Mouse (Mus musculus): ENCODE results near the gene Cdc42bpa.

Cdc42bpa gene

GRCm38 (mm10) chr1:180166533-180166932 lies 206.3 kb downstream of the Cdc42bpa start:
- DNase-seq (ENCODE audit: low spot score): no peak

- DNase-seq (ENCODE audit: low spot score): no peak
These were observed 208.0 kb downstream of the Cdc42bpa start for GRCm38 (mm10) chr1:180168294-180168693.

GRCm38 (mm10) chr1:180169161-180169560 lies 208.9 kb downstream of the Cdc42bpa start:
- no peak for DNase-seq (ENCODE audit: low spot score)

GRCm38 (mm10) chr1:180170071-180170470 lies 209.8 kb downstream of the Cdc42bpa start:
- no peak for DNase-seq (ENCODE audit: low spot score)

DNA sequence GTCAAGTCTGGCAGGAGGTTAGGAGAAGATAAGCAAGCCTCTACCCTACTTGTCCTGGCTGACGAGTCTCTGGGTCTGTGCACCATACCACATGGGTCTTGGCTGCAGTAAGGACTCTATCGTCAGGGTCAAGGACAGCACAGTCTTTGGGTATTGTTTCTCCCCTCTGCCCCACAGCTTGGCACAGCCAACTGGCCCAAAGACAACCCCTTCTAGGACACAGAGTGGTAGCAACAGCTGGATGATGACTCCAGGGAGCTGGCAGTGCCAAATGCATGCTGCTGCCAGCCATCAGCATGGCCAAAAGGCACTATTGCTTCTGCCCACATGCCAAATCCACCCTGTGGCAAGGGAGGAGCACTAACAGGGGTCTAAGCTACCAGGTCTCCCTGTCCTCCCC lies 211.6 kb downstream of the Cdc42bpa start:
- no peak for DNase-seq (ENCODE audit: low spot score)

- no peak for DNase-seq (ENCODE audit: low spot score)
These were observed 212.3 kb downstream of the Cdc42bpa start for GRCm38 (mm10) chr1:180172600-180172999.

DNA sequence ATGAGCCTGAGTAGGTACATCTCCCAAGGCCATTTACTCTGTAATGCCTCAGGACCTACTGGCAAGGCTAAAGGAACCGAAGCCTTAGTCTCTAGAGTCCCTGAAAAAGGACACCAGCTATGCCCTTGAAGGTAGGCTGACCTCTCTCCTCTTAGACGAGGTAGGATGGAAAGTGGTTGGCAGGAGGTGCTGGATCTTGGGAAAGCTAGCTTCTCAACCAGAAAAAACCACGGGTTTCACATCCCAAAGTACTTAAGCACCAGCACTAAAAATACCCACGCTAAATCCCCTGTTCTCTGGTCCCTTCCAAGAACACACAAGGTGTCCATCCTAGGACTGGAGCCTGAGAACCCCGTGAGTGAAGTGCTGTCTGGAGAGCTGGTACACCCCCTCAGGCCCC lies 212.7 kb downstream of the Cdc42bpa start:
- DNase-seq (ENCODE audit: low spot score): no peak

- DNase-seq (ENCODE audit: low spot score): no peak
These were observed 214.4 kb downstream of the Cdc42bpa start for GRCm38 (mm10) chr1:180174718-180175117.

DNA sequence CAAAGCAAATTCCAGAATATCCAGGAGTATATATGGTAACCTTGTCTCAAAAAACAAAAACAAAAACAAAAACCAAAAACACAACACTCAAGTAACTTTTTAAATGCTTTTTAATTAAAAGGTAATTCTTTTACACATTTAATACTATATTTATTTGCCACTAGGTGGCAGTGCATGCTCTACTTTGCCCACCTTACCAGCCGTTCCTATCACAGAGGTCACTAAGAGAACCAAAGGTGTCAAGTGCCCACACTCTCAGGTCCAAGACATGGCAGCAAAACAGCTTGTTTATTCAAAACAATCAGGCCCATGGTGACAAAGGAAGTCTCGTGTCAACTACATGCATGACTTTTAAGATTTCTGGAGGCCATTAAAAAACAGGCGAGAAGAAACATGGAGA lies 214.9 kb downstream of the Cdc42bpa start:
- DNase-seq (ENCODE audit: low spot score): peak; percentile 42

- DNase-seq (ENCODE audit: low spot score): no peak
These were observed 215.4 kb downstream of the Cdc42bpa start for GRCm38 (mm10) chr1:180175635-180176034.

DNA sequence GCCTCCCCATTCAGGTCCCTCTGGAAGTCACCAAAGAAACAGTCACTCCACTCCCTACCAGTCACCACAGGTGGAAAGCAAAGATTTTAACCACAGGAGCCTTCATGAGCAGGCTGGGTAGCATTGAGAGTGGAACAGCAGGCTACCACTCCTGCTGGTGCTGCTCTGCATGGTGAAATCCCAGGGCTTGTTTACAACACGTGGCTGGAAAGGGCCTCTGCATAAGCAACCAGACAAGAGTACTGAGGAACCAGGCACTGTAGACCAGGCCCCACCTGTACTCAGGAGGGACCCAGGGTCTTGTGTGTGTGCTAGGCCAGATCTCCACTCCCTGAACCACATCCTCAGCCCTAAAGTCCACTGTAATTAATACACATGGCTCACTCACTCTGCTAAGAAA lies 216.5 kb downstream of the Cdc42bpa start:
- DNase-seq (ENCODE audit: low spot score): no peak

- DNase-seq (ENCODE audit: low spot score): no peak
These were observed 218.1 kb downstream of the Cdc42bpa start for GRCm38 (mm10) chr1:180178340-180178739.

GRCm38 (mm10) chr1:180179100-180179499 lies 218.8 kb downstream of the Cdc42bpa start:
- DNase-seq (ENCODE audit: low spot score): no peak

GRCm38 (mm10) chr1:180179840-180180239 lies 219.6 kb downstream of the Cdc42bpa start:
- no peak for DNase-seq (ENCODE audit: low spot score)

- DNase-seq (ENCODE audit: low spot score): no peak
These were observed 221.2 kb downstream of the Cdc42bpa start for GRCm38 (mm10) chr1:180181304-180181965.

GRCm38 (mm10) chr1:180181966-180182319 lies 221.7 kb downstream of the Cdc42bpa start:
- DNase-seq (ENCODE audit: low spot score): no peak

DNA sequence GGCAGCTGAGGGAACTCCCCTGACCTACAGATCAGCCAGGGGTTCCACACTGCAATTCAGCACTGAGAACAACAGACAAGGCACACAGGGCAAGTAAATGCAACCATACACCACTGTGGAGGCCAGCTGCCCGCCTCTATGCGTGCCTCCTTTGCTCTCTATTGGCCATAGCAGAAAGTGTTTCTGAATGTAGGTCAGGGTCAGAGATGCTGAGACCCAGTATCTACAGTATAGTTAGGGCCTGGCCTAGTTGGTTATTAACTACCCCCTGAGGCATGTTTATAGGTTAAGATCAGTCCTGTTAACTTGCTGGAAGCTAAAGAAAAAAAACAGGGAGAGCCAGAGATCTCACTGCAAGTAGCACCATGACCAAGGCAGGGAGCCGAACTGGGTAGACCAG lies 222.5 kb downstream of the Cdc42bpa start:
- no peak for DNase-seq (ENCODE audit: low spot score)

DNA sequence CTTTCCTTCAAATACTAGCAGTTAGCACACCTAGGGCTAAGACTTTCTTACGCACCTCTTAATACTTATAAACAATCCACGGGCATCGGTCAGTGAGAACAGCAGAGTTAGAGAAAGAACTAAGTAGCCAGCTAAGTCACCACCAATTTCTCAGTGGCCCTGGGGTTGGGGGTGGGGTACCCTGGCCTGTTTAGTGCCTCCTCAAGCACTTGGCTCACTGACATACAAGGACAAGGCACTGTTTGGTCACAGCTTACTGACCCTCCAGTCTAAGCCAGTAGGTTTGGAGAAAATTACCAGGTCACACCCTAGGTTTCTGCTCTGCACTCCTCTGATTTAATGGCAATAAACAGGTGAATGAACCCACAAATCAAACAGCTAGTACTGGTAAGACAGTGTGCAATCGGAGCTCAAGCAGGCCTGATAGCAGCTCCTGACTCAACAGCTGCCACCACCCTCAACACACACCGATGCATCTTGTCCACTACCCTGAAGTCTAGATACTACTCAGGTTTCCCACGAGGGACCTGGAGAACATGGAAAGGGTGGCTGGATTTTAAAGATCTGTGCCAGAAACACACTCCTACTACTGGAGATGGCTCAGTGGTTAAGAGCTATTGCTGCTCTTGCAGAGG lies 223.4 kb downstream of the Cdc42bpa start:
- DNase-seq (ENCODE audit: low spot score): no peak

- no peak for DNase-seq (ENCODE audit: low spot score)
These were observed 224.5 kb downstream of the Cdc42bpa start for GRCm38 (mm10) chr1:180184768-180185167.

DNA sequence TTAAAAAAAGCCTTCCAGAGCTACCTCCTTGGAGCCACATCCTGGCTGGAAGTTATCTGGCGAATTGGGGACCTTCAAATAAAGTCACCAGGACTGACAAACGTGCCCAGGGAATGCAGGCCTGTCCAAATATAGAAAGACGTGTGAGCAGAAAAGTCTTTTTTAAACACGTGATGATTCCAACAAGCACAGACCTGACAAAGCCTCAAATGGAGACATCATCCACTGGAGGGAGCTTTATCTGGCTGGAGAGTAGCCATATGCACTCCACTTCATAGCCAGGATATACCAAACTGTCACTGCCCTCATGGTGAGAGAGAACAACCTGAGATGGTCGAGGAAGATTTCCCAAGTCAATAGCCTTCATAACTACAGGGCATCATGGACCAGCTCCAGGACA lies 225.6 kb downstream of the Cdc42bpa start:
- DNase-seq (ENCODE audit: low spot score): no peak

DNA sequence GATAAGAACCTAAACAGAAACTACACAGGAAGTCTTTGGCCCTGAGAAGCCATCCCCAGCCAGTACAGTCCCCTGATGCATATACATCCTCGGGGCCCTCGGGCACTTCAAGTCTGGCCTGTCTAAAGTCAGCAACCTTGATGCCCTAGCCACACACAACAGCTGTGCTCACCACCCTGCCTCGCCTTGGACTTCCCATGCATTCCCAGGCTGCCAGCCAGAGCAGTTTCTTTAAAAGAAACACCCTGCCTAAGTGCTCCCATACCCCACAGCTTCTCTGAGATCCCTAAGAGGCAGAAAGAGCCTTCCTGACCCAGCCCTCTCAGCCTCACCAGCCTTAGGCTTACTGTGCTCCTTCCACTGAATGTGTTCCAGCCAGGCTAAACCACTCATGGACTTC lies 226.1 kb downstream of the Cdc42bpa start:
- no peak for DNase-seq (ENCODE audit: low spot score)

GRCm38 (mm10) chr1:180188951-180189350 lies 228.7 kb downstream of the Cdc42bpa start:
- no peak for DNase-seq (ENCODE audit: low spot score)

DNA sequence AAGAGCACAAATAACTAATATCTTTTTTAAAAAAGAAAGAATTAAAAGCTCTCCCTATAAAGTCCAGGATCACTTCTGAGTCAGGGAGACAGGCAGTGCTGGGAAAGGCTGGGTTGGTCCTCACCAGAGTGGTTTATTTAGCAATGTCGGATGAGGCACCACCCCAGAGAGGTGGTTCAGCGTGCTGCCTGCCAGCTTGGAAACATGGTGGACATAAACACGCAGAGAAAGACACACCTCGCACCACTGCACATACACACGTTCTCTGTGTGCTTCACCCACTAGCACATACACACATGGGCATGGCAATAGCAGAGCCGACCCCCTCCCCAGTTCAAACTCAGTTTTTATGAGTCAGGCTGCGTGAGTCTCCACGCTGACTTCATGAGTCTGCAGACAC lies 230.8 kb downstream of the Cdc42bpa start:
- DNase-seq (ENCODE audit: low spot score): no peak

DNA sequence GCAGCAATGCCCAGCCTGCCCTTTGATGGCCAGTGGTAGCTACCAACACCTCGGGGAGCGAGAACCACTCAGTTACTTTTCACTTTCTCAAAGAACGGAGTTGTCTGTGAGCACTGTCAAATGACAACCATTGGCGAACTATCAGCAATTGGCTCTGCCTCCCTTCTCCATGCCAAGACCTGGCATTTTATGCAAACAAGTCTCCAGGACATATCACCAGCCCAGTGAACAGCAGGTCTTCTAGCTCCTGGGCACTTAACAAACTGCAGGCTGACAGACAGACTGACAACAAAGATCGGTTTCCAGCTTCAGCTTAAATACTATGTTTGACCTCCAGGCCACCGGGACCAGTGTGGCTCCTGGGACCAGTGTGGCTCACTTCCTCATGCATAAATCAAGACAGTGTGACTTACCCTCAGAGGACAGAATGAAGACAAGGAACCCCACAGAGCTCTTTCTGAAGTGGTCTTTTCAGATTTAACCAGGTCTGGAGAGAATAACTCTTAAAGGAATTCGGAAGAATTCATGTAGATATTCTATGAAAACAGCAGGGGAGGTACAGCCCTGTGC lies 231.5 kb downstream of the Cdc42bpa start:
- no peak for DNase-seq (ENCODE audit: low spot score)

Data from c-Kit-positive CD71-positive TER-119-positive erythroid progenitor cells, embryonic 14.5 days (primary cell).